Mouse (Mus musculus) colon, adult 2 months (tissue): ENCODE results near the gene Gm11077. TPM values are rescaled to one million over a fixed set of nuclear protein-coding genes. Genes with fewer than 3 reads are reported as not detected.

Experiments used
- polyA plus RNA-seq: library from polyadenylated mRNA; depleted of rRNA; stranded (reverse); fragments of >200 nt; gene quantifications from 2 replicates; pipeline ENCODE4 v1.2.3, GENCODE M21; 2012; rRNA removed

Gm11077 gene
- polyA plus RNA-seq: not detected in 2 replicates

DNA sequence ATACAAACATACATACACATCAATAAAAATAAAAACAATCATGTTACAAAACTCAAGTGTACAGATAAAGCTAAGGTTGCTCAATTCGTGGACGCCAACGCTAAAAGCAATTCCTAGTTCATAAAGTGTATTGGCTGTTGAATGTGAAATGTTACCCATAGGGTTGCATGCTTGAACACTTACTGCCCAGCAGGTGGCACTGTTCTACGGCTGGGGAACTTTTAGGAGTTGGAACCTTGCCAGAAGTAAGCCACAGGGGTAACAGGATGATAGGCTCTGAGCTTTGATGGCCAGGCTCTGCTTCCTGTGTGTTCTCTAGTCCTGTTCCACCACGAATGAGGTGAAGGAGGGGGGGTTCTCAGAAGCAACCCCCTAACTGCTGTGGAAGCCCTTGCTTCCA, at the start of gene Gm11077:
Gene Gm11077, plus strand, starts transcription at position 13 of the 400 bp plus-strand sequence.

Other genes with a start within 250 kb of the Gm11077 start
- 23.1 and 29.9 TPM in 2 replicates for gene Aebp2, start 106.6 kb upstream of the Gm11077 start, polyA plus RNA-seq